Mouse (Mus musculus): ENCODE data around the gene Osbpl5.

GRCm38 (mm10) chr7:143805199-143805624, 48.4 kb upstream of the Osbpl5 start:
- TF ChIP-seq GATA1 (IDR thresholded peaks at IDR 0.05; ENCODE audit: borderline replicate concordance, low read length) (no peak), FLI1 (IDR thresholded peaks at IDR 0.05; ENCODE audit: low read length) (no peak)

Measured in megakaryocyte, embryonic 14.5 days (primary cell).